Mouse (Mus musculus): ENCODE data around the gene Slc5a6. TPM values are rescaled to one million over a fixed set of nuclear protein-coding genes. Genes with fewer than 3 reads are reported as not detected.

Slc5a6 gene
- polyA plus RNA-seq (2016; fragmentation: Nextera tagmentation; extraction: Ambion mirVana): 13.8 and 14.0 TPM in 2 replicates

- H3K36me3 ChIP-seq: peaks cover 15% of the 10 kb centered on the region
- H3K4me2 ChIP-seq (replicated peaks): peak within 1 kb of the TSS; percentile 73
- ATAC-seq (ENCODE audit: low FRiP score): peak; percentile 62
- under 1% methylated on average over 23 of the region's 23 CpGs for WGBS
- no peaks in the 10 kb centered on the region for H3K27me3 ChIP-seq
- H3K4me3 ChIP-seq: peak within 1 kb of the TSS; percentile 64
- H3K9ac ChIP-seq: peak within 1 kb of the TSS; percentile 80
- peaks cover 12% of the 10 kb centered on the region for H3K4me1 ChIP-seq
- peak within 1 kb of the TSS; percentile 91 for H3K27ac ChIP-seq
- no peaks in the 10 kb centered on the region for H3K9me3 ChIP-seq (replicated peaks)
These were observed at the start of gene Slc5a6 for GRCm38 (mm10) chr5:31048763-31049641. Gene Slc5a6, minus strand, starts transcription at chr5:31048924.

- WGBS: 24% methylated on average over 11 of the region's 11 CpGs
- Histone ChIP-seq H3K4me1 (peaks cover 33% of the 10 kb centered on the region), H3K9ac (no peak overlapping the region), H3K27ac (no peak overlapping the region), H3K27me3 (peaks cover 86% of the 10 kb centered on the region), H3K4me3 (peak overlapping the region; percentile 22; the same call in 1 of the 2 replicates), H3K36me3 (no peaks in the 10 kb centered on the region), H3K4me2 (replicated peaks) (peak overlapping the region; percentile 51), H3K9me3 (replicated peaks) (no peaks in the 10 kb centered on the region)
- ATAC-seq (ENCODE audit: low FRiP score): no peak
These were observed 47.2 kb upstream of the Slc5a6 start for GRCm38 (mm10) chr5:31095711-31096480.

GRCm38 (mm10) chr5:31094799-31095691 is 46.3 kb upstream of the Slc5a6 start:
- 0 out of 2 replicates have a peak, but pooled peaks have one; percentile 11 for ATAC-seq (ENCODE audit: low FRiP score)
- under 1% methylated on average over 59 of the region's 59 CpGs for WGBS

GRCm38 (mm10) chr5:31094100-31094798 is 45.5 kb upstream of the Slc5a6 start:
- Histone ChIP-seq H3K27ac (no peak overlapping the region), H3K4me2 (replicated peaks) (peak overlapping the region; percentile 51), H3K9me3 (replicated peaks) (no peaks in the 10 kb centered on the region), H3K4me1 (peaks cover 33% of the 10 kb centered on the region), H3K9ac (no peak overlapping the region), H3K27me3 (peaks cover 98% of the 10 kb centered on the region), H3K4me3 (peak overlapping the region; percentile 22), H3K36me3 (no peaks in the 10 kb centered on the region)
- WGBS: 2% methylated on average over 29 of the region's 29 CpGs
- 0 out of 2 replicates have a peak, but pooled peaks have one; percentile 12 for ATAC-seq (ENCODE audit: low FRiP score)

More at GRCm38 (mm10) chr5:31094799-31095691, 46.3 kb upstream of the Slc5a6 start:
- H3K27ac ChIP-seq: no peak overlapping the region
- no peaks in the 10 kb centered on the region for H3K9me3 ChIP-seq (replicated peaks)
- H3K36me3 ChIP-seq: no peaks in the 10 kb centered on the region
- H3K27me3 ChIP-seq: peaks cover 95% of the 10 kb centered on the region
- no peak overlapping the region for H3K9ac ChIP-seq
- H3K4me2 ChIP-seq (replicated peaks): peak overlapping the region; percentile 51
- peak overlapping the region; percentile 22 for H3K4me3 ChIP-seq
- H3K4me1 ChIP-seq: peaks cover 33% of the 10 kb centered on the region

- peak overlapping the region; percentile 45 for H3K27ac ChIP-seq
These were observed 44.7 kb upstream of the Slc5a6 start for GRCm38 (mm10) chr5:31093151-31094041.

GRCm38 (mm10) chr5:31092231-31092975 is 43.7 kb upstream of the Slc5a6 start:
- Histone ChIP-seq H3K4me1 (peaks cover 33% of the 10 kb centered on the region), H3K27me3 (peaks cover 98% of the 10 kb centered on the region), H3K4me3 (peak overlapping the region; percentile 50), H3K4me2 (replicated peaks) (peak overlapping the region; percentile 51), H3K36me3 (no peaks in the 10 kb centered on the region), H3K27ac (peak overlapping the region; percentile 45), H3K9ac (peak overlapping the region; percentile 70), H3K9me3 (replicated peaks) (no peaks in the 10 kb centered on the region)
- WGBS: under 1% methylated on average over 48 of the region's 53 CpGs
- ATAC-seq (ENCODE audit: low FRiP score): no peak

More at GRCm38 (mm10) chr5:31093151-31094041, 44.7 kb upstream of the Slc5a6 start:
- ATAC-seq (ENCODE audit: low FRiP score): peak; percentile 29
- under 1% methylated on average over 44 of the region's 54 CpGs for WGBS
- H3K4me1 ChIP-seq: peaks cover 33% of the 10 kb centered on the region
- peak overlapping the region; percentile 70 for H3K9ac ChIP-seq
- H3K27me3 ChIP-seq: peaks cover 99% of the 10 kb centered on the region
- no peaks in the 10 kb centered on the region for H3K9me3 ChIP-seq (replicated peaks)
- no peaks in the 10 kb centered on the region for H3K36me3 ChIP-seq
- H3K4me2 ChIP-seq (replicated peaks): peak overlapping the region; percentile 51
- peak overlapping the region; percentile 50 for H3K4me3 ChIP-seq

GRCm38 (mm10) chr5:31087131-31087530 is 38.4 kb upstream of the Slc5a6 start:
- no peaks in the 10 kb centered on the region for H3K36me3 ChIP-seq
- H3K9ac ChIP-seq: no peak overlapping the region
- H3K27me3 ChIP-seq: peaks cover 48% of the 10 kb centered on the region
- H3K27ac ChIP-seq: peak overlapping the region; percentile 3; the same call in 1 of the 2 replicates
- H3K4me2 ChIP-seq (replicated peaks): no peak overlapping the region
- H3K4me1 ChIP-seq: peaks cover 34% of the 10 kb centered on the region
- H3K4me3 ChIP-seq: no peak overlapping the region
- WGBS: 81% methylated on average over 2 of the region's 2 CpGs
- H3K9me3 ChIP-seq (replicated peaks): no peaks in the 10 kb centered on the region
- ATAC-seq (ENCODE audit: low FRiP score): no peak

GRCm38 (mm10) chr5:31086606-31087005 is 37.9 kb upstream of the Slc5a6 start:
- 29% methylated on average over 7 of the region's 7 CpGs for WGBS
- H3K27me3 ChIP-seq: peaks cover 43% of the 10 kb centered on the region
- peaks cover 34% of the 10 kb centered on the region for H3K4me1 ChIP-seq
- no peaks in the 10 kb centered on the region for H3K9me3 ChIP-seq (replicated peaks)
- 0 out of 2 replicates have a peak, but pooled peaks have one; percentile 10 for ATAC-seq (ENCODE audit: low FRiP score)
- no peaks in the 10 kb centered on the region for H3K36me3 ChIP-seq
- no peak overlapping the region for H3K4me3 ChIP-seq
- H3K4me2 ChIP-seq (replicated peaks): no peak overlapping the region
- H3K9ac ChIP-seq: 0 out of 2 replicates have a peak overlapping the region, but pooled peaks have one; percentile 4
- peak overlapping the region; percentile 3; the same call in 1 of the 2 replicates for H3K27ac ChIP-seq

GRCm38 (mm10) chr5:31083949-31084348 is 35.2 kb upstream of the Slc5a6 start:
- Histone ChIP-seq H3K9ac (peak overlapping the region; percentile 35; the same call in 1 of the 2 replicates), H3K27ac (peak overlapping the region; percentile 85), H3K27me3 (peaks cover 17% of the 10 kb centered on the region), H3K36me3 (no peaks in the 10 kb centered on the region), H3K9me3 (replicated peaks) (no peaks in the 10 kb centered on the region), H3K4me3 (no peak overlapping the region), H3K4me1 (peaks cover 34% of the 10 kb centered on the region), H3K4me2 (replicated peaks) (peak overlapping the region; percentile 13; the same call in 1 of the 2 replicates)
- WGBS: 7% methylated on average over 8 of the region's 8 CpGs
- ATAC-seq (ENCODE audit: low FRiP score): peak; percentile 73
